Mouse (Mus musculus) thymus, adult 2 months (tissue): Measurements from ENCODE around the gene Dstn.

Experiments used
- CTCF ChIP-seq: fragments of 200-500 bp; IDR thresholded peaks from 2 replicates; pipeline ENCODE4 v1.5.1; 2012; ENCODE audit warnings: mild to moderate bottlenecking, control low read depth, low read length, moderate library complexity, borderline replicate concordance; ENCODE audit not compliant: control insufficient read depth, poor library complexity, insufficient read depth; ENCODE audit errors: extremely low read depth
- POLR2A ChIP-seq: fragments of 200-500 bp; IDR thresholded peaks from 2 replicates; pipeline ENCODE4 v1.6.1; 2012; ENCODE audit warnings: mild to moderate bottlenecking, low read length, control low read depth, moderate library complexity; ENCODE audit not compliant: control insufficient read depth, poor library complexity, insufficient read depth; ENCODE audit errors: extremely low read depth

GRCm38 (mm10) chr2:143978444-143979147 is 63.5 kb downstream of the Dstn start:
- TF ChIP-seq CTCF (no peak), POLR2A (no peak)
